Mouse (Mus musculus) liver, embryonic 12.5 days (tissue): Measurements from ENCODE around the gene Mga. TPM values are rescaled to one million over a fixed set of nuclear protein-coding genes. Genes with fewer than 3 reads are reported as not detected.

Experiments
- ATAC-seq: fragments of 200-750 bp; cut with Nextera tagmentation; 2 replicates; pipeline ENCODE4 v1.8.0; 2017; ENCODE audit warnings: moderate number of reproducible peaks, mild to moderate bottlenecking, moderate library complexity
- H3K27ac ChIP-seq: fragments of 300-500 bp; sonication (generic); 2 replicates; pipeline ENCODE4 v1.5.1; 2016; ENCODE audit warnings: mild to moderate bottlenecking
- H3K27me3 ChIP-seq: fragments of 300-500 bp; sonication (generic); replicated peaks from 2 replicates; pipeline ENCODE4 v1.6.1; 2016; ENCODE audit warnings: mild to moderate bottlenecking, moderate library complexity
- H3K36me3 ChIP-seq: fragments of 300-500 bp; sonication (generic); 2 replicates; pipeline ENCODE4 v1.6.1; 2016; ENCODE audit warnings: mild to moderate bottlenecking, moderate library complexity
- H3K4me1 ChIP-seq: fragments of 300-500 bp; sonication (generic); 2 replicates; pipeline ENCODE4 v1.6.1; 2016
- H3K4me2 ChIP-seq: fragments of 300-500 bp; sonication (generic); 2 replicates; pipeline ENCODE4 v1.6.1; 2016; ENCODE audit warnings: mild to moderate bottlenecking, moderate library complexity
- H3K4me3 ChIP-seq: fragments of 300-500 bp; sonication (generic); 2 replicates; pipeline ENCODE4 v1.5.1; 2016; ENCODE audit warnings: mild to moderate bottlenecking, moderate library complexity
- H3K9ac ChIP-seq: fragments of 300-500 bp; sonication (generic); 2 replicates; pipeline ENCODE4 v1.6.1; 2016; ENCODE audit warnings: mild to moderate bottlenecking, moderate library complexity
- H3K9me3 ChIP-seq: fragments of 300-500 bp; sonication (generic); replicated peaks from 2 replicates; pipeline ENCODE4 v1.6.1; 2016; ENCODE audit warnings: mild to moderate bottlenecking, moderate library complexity
- WGBS: fragments of 180-500 bp; shearing (Covaris S2); methylation state at CpG from one replicate; pipeline ENCODE4 v1.1.7; 2016; ENCODE audit not compliant: insufficient replicate concordance; 5-methylcytosine and 5-hydroxymethylcytosine counted together
- polyA plus RNA-seq: library from polyadenylated mRNA; unstranded; fragments of >200 nt; fragmentation: Nextera tagmentation; extraction: Ambion mirVana; gene quantifications from 2 replicates; pipeline ENCODE4 v1.2.1, GENCODE M21; 2016

Mga gene
- polyA plus RNA-seq, 1 experiment from 2014 or later, result 12.5 TPM

- no peak for ATAC-seq
- H3K4me2 ChIP-seq, result no peak overlapping the region
- no peaks in the 10 kb centered on the region for H3K27me3 ChIP-seq
- H3K36me3 ChIP-seq, result no peaks in the 10 kb centered on the region
- no peak overlapping the region for H3K9ac ChIP-seq
- no peak overlapping the region for H3K27ac ChIP-seq
- WGBS, result 68% methylated on average over 2 of the region's 2 CpGs
- H3K9me3 ChIP-seq, result no peaks in the 10 kb centered on the region
- no peak overlapping the region for H3K4me3 ChIP-seq
- H3K4me1 ChIP-seq, result 0 out of 2 replicates have a peak, but pooled peaks cover 3% of the 10 kb centered on the region
Measured at GRCm38 (mm10) chr2:119992349-119992748, 95.3 kb downstream of the Mga start.

- ATAC-seq, result no peak
- 48% methylated on average over 2 of the region's 2 CpGs for WGBS
- Histone ChIP-seq H3K9ac (no peak overlapping the region), H3K4me2 (no peak overlapping the region), H3K27ac (no peak overlapping the region), H3K4me3 (no peak overlapping the region), H3K27me3 (no peaks in the 10 kb centered on the region), H3K36me3 (no peaks in the 10 kb centered on the region), H3K9me3 (no peaks in the 10 kb centered on the region), H3K4me1 (0 out of 2 replicates have a peak, but pooled peaks cover 3% of the 10 kb centered on the region)
Measured at GRCm38 (mm10) chr2:119993515-119993914, 96.5 kb downstream of the Mga start.

DNA sequence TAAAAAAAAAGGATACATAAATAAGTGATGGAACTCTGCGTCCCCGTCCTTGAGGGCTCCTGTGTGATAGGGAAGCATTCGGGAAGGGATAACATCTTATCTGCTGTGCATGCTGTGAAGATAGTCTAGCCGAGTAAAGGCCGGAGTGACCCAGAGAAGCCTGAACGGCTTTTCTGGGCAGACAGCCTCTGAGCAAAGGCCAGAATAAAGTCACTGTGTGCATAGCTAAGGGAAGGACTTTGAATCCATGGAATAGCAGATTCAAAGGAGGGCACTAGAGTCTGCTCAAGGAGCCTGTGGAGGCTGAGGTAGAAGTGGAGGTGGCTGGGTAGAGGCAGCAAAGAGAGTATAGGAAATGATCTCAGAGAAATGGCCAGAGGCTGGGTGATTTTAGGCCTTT, 97.8 kb downstream of the Mga start:
- no peaks in the 10 kb centered on the region for H3K9me3 ChIP-seq
- WGBS, result 58% methylated on average over 6 of the region's 6 CpGs
- H3K4me3 ChIP-seq, result no peak overlapping the region
- 0 out of 2 replicates have a peak, but pooled peaks cover 3% of the 10 kb centered on the region for H3K4me1 ChIP-seq
- no peaks in the 10 kb centered on the region for H3K27me3 ChIP-seq
- H3K4me2 ChIP-seq, result no peak overlapping the region
- no peaks in the 10 kb centered on the region for H3K36me3 ChIP-seq
- H3K9ac ChIP-seq, result no peak overlapping the region
- H3K27ac ChIP-seq, result no peak overlapping the region
- ATAC-seq, result no peak

DNA sequence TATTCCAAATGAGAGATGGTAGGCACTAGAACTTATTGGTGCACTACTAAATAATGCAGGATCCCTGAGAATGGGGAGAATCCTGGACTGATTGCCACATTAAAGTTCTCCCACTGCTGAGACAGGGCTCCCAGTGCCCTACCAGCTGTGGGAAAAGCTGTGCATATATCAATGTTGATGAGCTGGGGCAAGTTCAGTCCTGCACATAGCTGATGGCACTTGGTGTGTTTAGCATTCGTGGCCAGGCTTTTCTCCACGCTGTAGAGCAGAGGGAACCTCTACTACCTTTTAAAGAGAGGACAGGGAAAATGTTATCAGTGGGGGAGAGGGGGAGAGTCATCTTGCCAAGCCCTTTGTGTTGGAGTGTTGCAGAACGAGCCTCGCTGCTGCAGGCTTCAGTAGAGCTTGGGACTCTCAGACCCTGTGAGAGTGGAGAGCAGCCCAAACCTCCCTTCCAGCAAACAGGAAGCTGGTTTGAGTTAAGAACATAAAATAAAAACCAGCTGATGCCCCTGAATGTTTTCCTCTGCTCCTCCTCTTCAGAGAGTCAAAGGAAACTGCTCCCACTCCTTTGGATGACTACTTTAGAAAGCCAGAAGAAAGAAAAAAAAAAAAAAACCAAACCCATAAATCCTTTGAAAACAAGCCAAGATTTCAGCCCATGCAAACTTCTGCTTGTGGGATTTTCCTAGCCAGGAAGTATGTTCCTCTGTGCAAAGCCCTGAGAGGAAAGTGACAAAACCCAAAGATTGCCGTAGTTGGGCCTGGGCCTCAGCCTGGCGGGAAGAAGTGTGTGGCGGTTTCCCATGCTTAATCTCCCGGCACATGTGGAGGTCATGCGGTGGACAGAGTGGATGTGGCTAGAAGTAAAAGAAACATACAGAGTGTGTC, 98.6 kb downstream of the Mga start:
- Histone ChIP-seq H3K36me3 (no peaks in the 10 kb centered on the region), H3K4me3 (no peak overlapping the region), H3K4me1 (peaks cover 4% of the 10 kb centered on the region), H3K9ac (no peak overlapping the region), H3K9me3 (no peaks in the 10 kb centered on the region), H3K27ac (peak overlapping the region; percentile 34; the same call in 1 of the 2 replicates), H3K27me3 (no peaks in the 10 kb centered on the region), H3K4me2 (no peak overlapping the region)
- WGBS, result 57% methylated on average over 9 of the region's 9 CpGs
- ATAC-seq, result no peak

DNA sequence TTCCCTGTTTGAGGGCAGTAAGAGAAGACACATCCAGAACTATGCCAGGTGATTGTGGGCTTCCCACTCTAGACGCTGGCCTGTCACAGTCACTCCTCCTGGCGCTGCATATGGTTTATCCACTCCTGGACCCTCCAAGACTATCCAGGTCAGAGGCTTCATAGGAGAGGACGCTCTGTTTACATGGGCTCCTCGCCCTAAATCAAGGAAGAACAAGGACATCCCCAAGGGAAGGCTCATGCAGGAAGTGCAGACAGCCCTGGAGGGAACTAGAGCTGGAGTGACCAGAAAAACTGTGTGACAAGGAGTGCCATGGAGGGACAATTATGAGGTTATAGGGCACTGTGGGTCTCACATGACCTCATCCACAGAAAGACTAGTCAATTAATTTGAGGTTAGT, 100.3 kb downstream of the Mga start:
- H3K4me1 ChIP-seq, result peaks cover 12% of the 10 kb centered on the region
- H3K27ac ChIP-seq, result no peak overlapping the region
- no peaks in the 10 kb centered on the region for H3K36me3 ChIP-seq
- 72% methylated on average over 4 of the region's 4 CpGs for WGBS
- H3K9ac ChIP-seq, result no peak overlapping the region
- H3K27me3 ChIP-seq, result no peaks in the 10 kb centered on the region
- no peak overlapping the region for H3K4me3 ChIP-seq
- H3K4me2 ChIP-seq, result no peak overlapping the region
- no peak for ATAC-seq
- H3K9me3 ChIP-seq, result no peaks in the 10 kb centered on the region

GRCm38 (mm10) chr2:119999731-120000130, 102.7 kb downstream of the Mga start:
- no peak for ATAC-seq
- Histone ChIP-seq H3K27me3 (no peaks in the 10 kb centered on the region), H3K4me2 (no peak overlapping the region), H3K9ac (no peak overlapping the region), H3K36me3 (no peaks in the 10 kb centered on the region), H3K27ac (no peak overlapping the region), H3K4me3 (no peak overlapping the region), H3K9me3 (no peaks in the 10 kb centered on the region), H3K4me1 (peaks cover 12% of the 10 kb centered on the region)
- 79% methylated on average over 2 of the region's 2 CpGs for WGBS

DNA sequence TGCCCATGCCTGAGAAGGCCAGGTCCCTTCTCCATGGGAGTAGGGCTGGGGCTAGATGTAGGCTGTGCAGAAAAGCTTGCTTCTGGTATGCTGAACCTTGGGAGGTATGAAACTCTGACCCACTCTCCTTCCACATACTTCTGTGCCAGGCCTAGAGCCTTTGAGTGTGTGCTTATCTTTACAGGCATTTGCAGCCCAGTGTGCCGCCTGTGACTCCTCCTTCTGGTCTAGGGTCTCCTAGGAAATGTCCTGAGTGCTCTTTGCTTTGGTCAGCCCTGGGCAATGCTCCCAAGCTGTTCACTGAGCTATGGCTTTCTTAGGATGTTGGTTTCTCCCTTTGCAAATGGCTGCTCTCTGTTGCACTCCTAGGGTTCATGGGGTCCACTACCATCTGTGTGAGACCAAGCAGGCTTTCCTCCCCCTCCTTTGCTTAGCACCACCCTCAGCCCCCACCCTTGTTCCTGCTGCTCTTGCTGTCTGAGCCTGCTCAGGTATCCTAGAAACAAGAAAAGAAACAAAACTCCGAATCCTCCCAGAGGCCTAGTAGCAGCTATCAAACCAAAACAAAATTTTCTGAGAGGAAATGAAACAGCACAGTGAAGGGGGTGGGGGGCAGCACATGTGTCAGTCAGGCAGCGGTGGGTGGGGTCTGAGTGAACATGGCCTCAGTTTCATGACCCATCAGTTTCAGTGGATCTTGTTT, 104.0 kb downstream of the Mga start:
- 47% methylated on average over 3 of the region's 3 CpGs for WGBS
- Histone ChIP-seq H3K27ac (peak overlapping the region; percentile 5; the same call in 1 of the 2 replicates), H3K9ac (no peak overlapping the region), H3K4me2 (no peak overlapping the region), H3K36me3 (no peaks in the 10 kb centered on the region), H3K4me3 (no peak overlapping the region), H3K4me1 (peaks cover 10% of the 10 kb centered on the region), H3K9me3 (no peaks in the 10 kb centered on the region), H3K27me3 (no peaks in the 10 kb centered on the region)
- ATAC-seq, result no peak

- no peak overlapping the region for H3K4me3 ChIP-seq
- no peak overlapping the region for H3K4me2 ChIP-seq
- no peaks in the 10 kb centered on the region for H3K9me3 ChIP-seq
- peaks cover 10% of the 10 kb centered on the region for H3K4me1 ChIP-seq
- no peaks in the 10 kb centered on the region for H3K27me3 ChIP-seq
- no peak for ATAC-seq
- H3K36me3 ChIP-seq, result no peaks in the 10 kb centered on the region
- no peak overlapping the region for H3K9ac ChIP-seq
- 53% methylated on average over 4 of the region's 4 CpGs for WGBS
- no peak overlapping the region for H3K27ac ChIP-seq
Measured at GRCm38 (mm10) chr2:120001956-120002355, 104.9 kb downstream of the Mga start.

GRCm38 (mm10) chr2:120003970-120004369, 106.9 kb downstream of the Mga start:
- WGBS, result 68% methylated on average over 2 of the region's 2 CpGs
- ATAC-seq, result no peak

DNA sequence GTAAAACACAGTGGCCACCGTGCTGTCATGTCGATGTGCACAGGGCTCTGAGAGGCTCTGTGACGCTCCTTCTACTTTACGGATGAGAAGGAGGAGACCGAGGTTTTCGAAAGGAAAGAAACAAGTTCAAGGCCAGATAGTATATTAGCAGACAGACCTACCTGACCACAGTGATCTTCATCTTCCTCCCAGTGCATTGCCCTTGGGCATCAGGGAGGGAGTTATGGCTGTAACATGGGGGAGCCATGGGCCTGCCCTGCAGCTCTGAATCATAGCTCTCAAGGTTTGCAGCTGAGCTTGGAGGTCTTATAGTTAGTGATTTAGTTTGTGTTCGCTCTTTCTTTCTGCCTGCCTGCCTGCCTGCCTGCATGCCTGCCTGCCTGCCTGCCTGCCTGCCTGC, 109.7 kb downstream of the Mga start:
- Histone ChIP-seq H3K27me3 (no peaks in the 10 kb centered on the region), H3K4me1 (no peaks in the 10 kb centered on the region), H3K4me3 (no peak overlapping the region), H3K36me3 (no peaks in the 10 kb centered on the region), H3K9ac (no peak overlapping the region), H3K27ac (no peak overlapping the region), H3K4me2 (no peak overlapping the region), H3K9me3 (no peaks in the 10 kb centered on the region)
- no peak for ATAC-seq
- WGBS, result 86% methylated on average over 7 of the region's 7 CpGs

More at GRCm38 (mm10) chr2:120003970-120004369, 106.9 kb downstream of the Mga start:
- H3K27me3 ChIP-seq, result no peaks in the 10 kb centered on the region
- no peaks in the 10 kb centered on the region for H3K9me3 ChIP-seq
- H3K4me1 ChIP-seq, result peaks cover 10% of the 10 kb centered on the region
- H3K4me3 ChIP-seq, result no peak overlapping the region
- H3K4me2 ChIP-seq, result no peak overlapping the region
- H3K27ac ChIP-seq, result no peak overlapping the region
- H3K36me3 ChIP-seq, result no peaks in the 10 kb centered on the region
- H3K9ac ChIP-seq, result no peak overlapping the region

DNA sequence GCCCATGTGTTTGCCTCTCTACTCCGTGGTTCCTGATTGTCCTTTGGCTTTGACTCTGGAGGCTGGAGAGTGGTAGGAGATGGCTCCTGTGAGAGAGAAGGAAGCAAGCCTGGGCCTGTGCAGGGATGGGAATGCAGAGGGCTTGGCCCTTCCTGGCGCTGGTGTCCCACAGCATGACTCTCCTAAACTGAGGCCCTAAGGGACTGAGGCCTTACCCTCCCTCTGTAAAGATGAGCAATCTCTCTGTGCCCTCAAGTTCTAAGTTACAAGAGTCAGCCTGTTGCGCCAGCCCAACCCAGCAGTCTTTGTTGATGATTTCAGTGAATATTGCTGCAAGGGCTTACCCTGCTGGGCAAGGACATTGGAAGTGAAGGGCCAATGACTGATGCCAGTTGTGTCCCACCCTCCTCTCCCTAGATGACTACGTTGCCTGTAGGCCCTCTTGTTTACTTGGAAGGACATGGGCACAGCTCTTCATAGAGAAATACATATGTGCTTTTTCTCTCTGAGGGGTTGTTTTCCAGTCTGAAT, 110.7 kb downstream of the Mga start:
- Histone ChIP-seq H3K4me3 (no peak overlapping the region), H3K4me1 (peaks cover 4% of the 10 kb centered on the region), H3K9ac (no peak overlapping the region), H3K36me3 (no peaks in the 10 kb centered on the region), H3K27ac (no peak overlapping the region), H3K27me3 (no peaks in the 10 kb centered on the region), H3K9me3 (no peaks in the 10 kb centered on the region), H3K4me2 (no peak overlapping the region)
- WGBS, result 76% methylated on average over 4 of the region's 4 CpGs
- ATAC-seq, result no peak

DNA sequence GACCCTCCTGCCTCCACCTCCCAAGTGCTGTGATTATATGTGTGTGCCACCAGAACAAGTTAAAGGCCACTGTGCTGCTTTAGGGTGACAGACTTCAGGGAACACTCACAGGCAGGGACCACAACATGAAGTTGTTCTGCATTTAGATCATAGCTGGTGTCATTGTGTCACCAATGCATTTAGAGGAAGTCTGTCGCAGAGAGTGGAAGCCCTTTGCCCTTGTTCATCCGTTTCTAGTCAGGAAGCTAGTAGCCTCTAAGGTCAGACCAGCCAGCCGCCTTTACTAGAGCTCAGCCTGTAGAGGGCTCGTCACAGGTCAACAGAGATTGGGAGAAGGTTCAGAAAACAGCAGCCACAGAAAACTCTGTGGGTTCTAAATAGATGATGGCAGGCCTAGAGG, 111.6 kb downstream of the Mga start:
- ATAC-seq, result 0 out of 2 replicates have a peak, but pooled peaks have one; percentile 24
- Histone ChIP-seq H3K36me3 (no peaks in the 10 kb centered on the region), H3K4me1 (peaks cover 11% of the 10 kb centered on the region), H3K9me3 (no peaks in the 10 kb centered on the region), H3K4me3 (no peak overlapping the region), H3K27me3 (no peaks in the 10 kb centered on the region), H3K4me2 (no peak overlapping the region), H3K9ac (no peak overlapping the region), H3K27ac (no peak overlapping the region)
- 24% methylated on average over 4 of the region's 4 CpGs for WGBS
